Mouse (Mus musculus) heart, postnatal 36 days (tissue): ENCODE data around the gene Camk1d. TPM values are rescaled to one million over a fixed set of nuclear protein-coding genes. Genes with fewer than 3 reads are reported as not detected.
"Not testable (repeated sequence)": the region's sequence is repeated elsewhere in the genome, so short reads cannot be mapped to it uniquely, and the experiment has no call there.

Experiments
- DNase-seq, 2 experiments: peaks; one replicate each; pipeline ENCODE4 v3.0.0; 2021 to 2022
- intact Hi-C: fragments of 180-260 bp; cut with DNase I; formaldehyde crosslinking; loops from one replicate; pipeline ENCODE4 v1.15.1; 2025
- total RNA-seq, 2 experiments: library from RNA; stranded (reverse); gene quantifications; 2 replicates each; pipeline ENCODE4 v1.2.3; 2021

The Camk1d gene
- total RNA-seq, 2 experiments from 2014 or later, result 3.6 to 5.2 TPM

- intact Hi-C loops, result no loop called here
- DNase-seq, result no peak
Observed at GRCm38 (mm10) chr2:5631676-5632354, 82.5 kb downstream of the Camk1d start.

GRCm38 (mm10) chr2:5630710-5631109 lies 83.6 kb downstream of the Camk1d start:
- no peak for DNase-seq
- intact Hi-C loops, result no loop called here

GRCm38 (mm10) chr2:5624379-5624778 lies 89.9 kb downstream of the Camk1d start:
- no peak for DNase-seq
- intact Hi-C loops, result no loop called here

GRCm38 (mm10) chr2:5618361-5618896 lies 95.9 kb downstream of the Camk1d start:
- intact Hi-C loops, result no loop called here
- DNase-seq, result no peak

- intact Hi-C loops, result no loop called here
- peak; percentile 24 to 32 for DNase-seq
Observed at GRCm38 (mm10) chr2:5614896-5615295, 99.4 kb downstream of the Camk1d start.

- no peak for DNase-seq
- intact Hi-C loops, result no loop called here
Observed at GRCm38 (mm10) chr2:5614308-5614705, 100.0 kb downstream of the Camk1d start.

GRCm38 (mm10) chr2:5613651-5614307 lies 100.5 kb downstream of the Camk1d start:
- peak; percentile 17 to 39 for DNase-seq
- intact Hi-C loops, result no loop called here

GRCm38 (mm10) chr2:5611601-5612000 lies 102.7 kb downstream of the Camk1d start:
- no peak for DNase-seq
- intact Hi-C loops, result no loop called here

GRCm38 (mm10) chr2:5610521-5610920 lies 103.8 kb downstream of the Camk1d start:
- DNase-seq, result no peak
- intact Hi-C loops, result no loop called here

GRCm38 (mm10) chr2:5607920-5608841 lies 106.1 kb downstream of the Camk1d start:
- DNase-seq, result no peak

GRCm38 (mm10) chr2:5605849-5606248 lies 108.5 kb downstream of the Camk1d start:
- intact Hi-C loops, result no loop called here
- DNase-seq, result no peak

More at GRCm38 (mm10) chr2:5607920-5608841, 106.1 kb downstream of the Camk1d start:
- intact Hi-C loops, result no loop called here

- intact Hi-C loops, result no loop called here
Observed at GRCm38 (mm10) chr2:5602044-5602443, 112.3 kb downstream of the Camk1d start.

GRCm38 (mm10) chr2:5601243-5601642 lies 113.1 kb downstream of the Camk1d start:
- intact Hi-C loops, DNase-seq: not testable (repeated sequence)

More at GRCm38 (mm10) chr2:5602044-5602443, 112.3 kb downstream of the Camk1d start:
- DNase-seq, result no peak

- intact Hi-C loops, result no loop called here
- DNase-seq, result no peak
Observed at GRCm38 (mm10) chr2:5600183-5600962, 113.9 kb downstream of the Camk1d start.

GRCm38 (mm10) chr2:5599713-5600112 lies 114.6 kb downstream of the Camk1d start:
- intact Hi-C loops, result no loop called here

GRCm38 (mm10) chr2:5598533-5598932 lies 115.8 kb downstream of the Camk1d start:
- intact Hi-C loops, result no loop called here
- no peak for DNase-seq

More at GRCm38 (mm10) chr2:5599713-5600112, 114.6 kb downstream of the Camk1d start:
- DNase-seq, result no peak

GRCm38 (mm10) chr2:5596882-5597281 lies 117.4 kb downstream of the Camk1d start:
- no peak for DNase-seq
- intact Hi-C loops, result no loop called here

GRCm38 (mm10) chr2:5595356-5596191 lies 118.7 kb downstream of the Camk1d start:
- DNase-seq, result no peak
- intact Hi-C loops, result no loop called here
